Mouse (Mus musculus): ENCODE results near the gene Cldn1.

Gene Cldn1

DNA sequence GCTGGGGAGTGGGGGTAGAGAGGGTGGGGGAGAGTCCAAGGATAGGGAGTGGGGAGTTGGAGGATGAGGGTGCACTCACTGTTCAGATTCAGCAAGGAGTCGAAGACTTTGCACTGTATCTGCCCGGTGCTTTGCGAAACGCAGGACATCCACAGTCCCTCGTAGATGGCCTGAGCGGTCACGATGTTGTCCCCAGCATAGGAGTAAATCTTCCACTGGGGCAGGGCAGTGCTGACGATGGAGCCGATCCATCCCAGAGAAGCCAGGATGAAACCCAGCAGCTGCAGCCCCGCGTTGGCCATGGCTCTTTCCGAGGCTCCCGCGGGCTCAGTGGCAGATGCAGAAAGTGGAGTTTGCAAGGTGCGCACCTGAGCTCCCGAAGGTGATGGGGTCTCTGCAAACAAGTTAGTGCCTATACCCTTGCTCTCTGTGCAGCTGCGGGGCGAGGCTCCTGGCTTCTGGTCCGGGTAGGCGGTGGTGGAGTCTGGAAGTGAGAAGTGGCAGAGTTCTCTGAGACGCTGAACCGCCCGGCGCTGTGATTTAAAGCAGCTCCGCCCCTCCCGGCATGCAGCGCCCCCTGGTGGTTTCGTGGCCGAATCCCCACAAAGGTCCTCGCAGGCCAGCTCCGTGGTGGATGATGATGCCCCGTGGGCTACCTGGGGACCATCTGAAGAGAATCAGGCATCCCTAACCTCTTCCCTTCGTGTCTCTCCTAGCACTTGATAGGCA is at the start of gene Cldn1:
Gene Cldn1 (minus strand): TSS at position 517 of the 729 bp plus-strand sequence.
- peak; percentile 1 for DNase-seq (ENCODE audit: low spot score)

- no peak for DNase-seq (ENCODE audit: low spot score)
Measured at GRCm38 (mm10) chr16:26418616-26419015, 47.0 kb upstream of the Cldn1 start.

- DNase-seq (ENCODE audit: low spot score), result no peak
Measured at GRCm38 (mm10) chr16:26404070-26404469, 32.4 kb upstream of the Cldn1 start.

DNA sequence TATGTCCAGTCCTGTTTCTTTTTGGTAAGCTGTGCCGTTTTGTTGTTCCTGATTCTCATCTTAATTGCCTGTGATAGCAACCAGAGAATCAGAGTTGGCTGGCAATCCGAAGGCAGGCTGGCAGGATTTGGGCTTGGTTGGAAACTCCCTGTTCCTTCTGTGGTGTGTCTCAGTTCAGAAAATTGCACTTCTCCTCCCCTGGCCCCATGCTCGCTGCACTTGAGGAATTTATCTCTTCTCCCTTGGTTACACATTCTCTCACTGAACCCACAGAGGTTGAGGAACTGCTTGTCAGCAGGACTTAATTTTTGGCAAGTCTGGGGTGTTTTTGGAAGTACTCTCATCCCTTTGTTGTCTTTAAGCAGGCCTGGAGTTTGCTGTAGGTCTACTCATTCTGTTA is 29.3 kb upstream of the Cldn1 start:
- DNase-seq (ENCODE audit: low spot score), result no peak

- DNase-seq (ENCODE audit: low spot score), result no peak
Measured at GRCm38 (mm10) chr16:26400549-26400948, 28.9 kb upstream of the Cldn1 start.

DNA sequence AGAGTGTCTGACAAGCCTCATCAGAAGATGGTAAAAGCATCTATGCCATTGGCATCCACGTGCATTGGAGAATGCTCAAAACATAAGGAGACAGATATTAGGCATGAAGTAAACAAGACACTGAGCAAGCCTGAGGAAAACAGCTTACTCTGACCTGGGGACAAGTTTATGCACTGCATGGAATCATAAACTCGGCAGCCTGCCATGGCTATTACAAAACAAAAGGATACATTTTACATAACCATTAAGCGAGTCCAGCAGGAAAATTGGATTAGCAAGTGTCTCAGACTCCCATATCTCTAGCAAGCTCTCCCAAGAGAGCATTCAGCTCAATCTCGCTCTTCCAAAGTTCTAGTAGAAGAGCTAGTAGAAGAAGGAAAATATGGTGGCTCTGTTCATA is 19.3 kb upstream of the Cldn1 start:
- no peak for DNase-seq (ENCODE audit: low spot score)

GRCm38 (mm10) chr16:26386159-26386558 is 14.5 kb upstream of the Cldn1 start:
- DNase-seq (ENCODE audit: low spot score), result no peak

- DNase-seq (ENCODE audit: low spot score), result no peak
Measured at GRCm38 (mm10) chr16:26384112-26384649, 12.5 kb upstream of the Cldn1 start.

- DNase-seq (ENCODE audit: low spot score), result no peak
Measured at GRCm38 (mm10) chr16:26377170-26377569, 5.5 kb upstream of the Cldn1 start.

DNA sequence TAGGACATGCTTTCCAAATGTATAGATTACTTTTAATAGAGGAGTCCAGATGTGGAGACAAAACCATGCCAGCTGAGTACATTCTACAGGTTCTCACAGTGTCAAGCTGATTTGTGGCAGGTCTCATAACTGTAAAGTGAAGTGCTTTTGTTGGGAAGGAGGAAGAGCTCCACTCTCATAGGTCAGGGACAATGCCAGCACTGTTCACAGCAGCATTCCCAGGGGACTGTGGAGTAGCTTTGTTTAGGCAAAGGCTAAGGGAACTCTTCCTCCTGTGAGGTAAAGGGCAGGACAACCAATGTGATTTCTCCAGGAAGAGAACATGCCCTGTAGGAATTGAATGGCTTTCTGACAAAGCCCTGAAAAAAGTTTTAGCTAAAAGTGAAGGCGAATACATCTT is 1.5 kb downstream of the Cldn1 start:
- DNase-seq (ENCODE audit: low spot score), result no peak

- DNase-seq (ENCODE audit: low spot score), result no peak
Measured at GRCm38 (mm10) chr16:26369044-26369730, 2.5 kb downstream of the Cldn1 start.

DNA sequence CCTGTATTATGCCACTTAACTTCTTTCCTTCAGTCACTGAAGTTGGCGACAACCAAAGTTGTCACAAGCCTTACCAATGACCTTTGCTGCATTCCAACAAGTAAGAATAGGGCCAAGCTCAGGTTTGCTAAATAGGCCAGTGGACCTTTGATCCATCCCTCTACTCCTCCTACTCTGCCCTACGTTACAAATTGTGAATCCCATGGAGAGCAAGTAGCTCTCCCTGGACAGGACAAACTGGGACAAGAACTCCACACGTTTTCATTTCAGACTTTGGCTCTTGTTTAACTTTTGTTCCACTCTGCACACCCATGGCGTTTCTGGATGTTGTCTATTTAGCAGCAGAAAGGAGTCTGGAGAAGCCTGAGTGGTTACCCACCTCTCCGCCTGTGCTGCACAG is 3.5 kb downstream of the Cldn1 start:
- no peak for DNase-seq (ENCODE audit: low spot score)

DNA sequence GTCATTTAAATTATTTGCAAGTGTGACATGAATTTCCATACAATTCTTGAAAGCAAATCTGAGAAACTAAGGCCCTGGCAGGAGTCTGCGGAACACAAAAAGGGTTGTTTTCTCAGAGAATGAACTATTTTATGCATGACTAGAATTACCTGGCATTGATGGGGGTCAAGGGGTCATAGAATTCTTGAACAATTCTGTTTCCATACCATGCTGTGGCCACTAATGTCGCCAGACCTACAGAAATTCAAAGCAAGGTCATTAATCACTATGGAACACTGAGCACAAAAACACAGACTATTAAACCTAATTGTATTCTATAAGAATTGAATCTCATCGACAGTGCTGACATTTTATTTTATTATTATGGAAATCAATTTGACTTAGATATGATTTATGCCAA is 10.9 kb downstream of the Cldn1 start:
- DNase-seq (ENCODE audit: low spot score), result no peak

DNA sequence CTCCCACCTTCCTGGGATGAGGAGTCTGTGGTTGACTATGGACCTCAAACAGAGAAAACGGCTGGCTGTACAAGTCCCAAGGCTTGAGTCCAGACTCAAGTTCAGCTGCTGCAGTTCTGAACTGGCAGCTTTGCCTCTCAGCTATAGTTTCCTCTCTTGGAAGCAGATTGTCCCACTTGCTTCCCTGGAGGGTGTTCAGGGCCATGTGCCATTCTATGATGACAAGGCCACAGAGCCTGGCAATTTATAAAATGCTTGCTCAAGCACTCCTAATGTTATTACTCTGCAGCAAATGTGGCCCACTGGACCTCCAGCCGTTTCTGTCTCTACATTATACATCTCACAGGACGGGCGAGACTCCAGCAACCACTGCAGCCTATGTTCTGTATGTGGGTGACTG is 12.0 kb downstream of the Cldn1 start:
- no peak for DNase-seq (ENCODE audit: low spot score)

GRCm38 (mm10) chr16:26358898-26359297 is 12.7 kb downstream of the Cldn1 start:
- no peak for DNase-seq (ENCODE audit: low spot score)

DNA sequence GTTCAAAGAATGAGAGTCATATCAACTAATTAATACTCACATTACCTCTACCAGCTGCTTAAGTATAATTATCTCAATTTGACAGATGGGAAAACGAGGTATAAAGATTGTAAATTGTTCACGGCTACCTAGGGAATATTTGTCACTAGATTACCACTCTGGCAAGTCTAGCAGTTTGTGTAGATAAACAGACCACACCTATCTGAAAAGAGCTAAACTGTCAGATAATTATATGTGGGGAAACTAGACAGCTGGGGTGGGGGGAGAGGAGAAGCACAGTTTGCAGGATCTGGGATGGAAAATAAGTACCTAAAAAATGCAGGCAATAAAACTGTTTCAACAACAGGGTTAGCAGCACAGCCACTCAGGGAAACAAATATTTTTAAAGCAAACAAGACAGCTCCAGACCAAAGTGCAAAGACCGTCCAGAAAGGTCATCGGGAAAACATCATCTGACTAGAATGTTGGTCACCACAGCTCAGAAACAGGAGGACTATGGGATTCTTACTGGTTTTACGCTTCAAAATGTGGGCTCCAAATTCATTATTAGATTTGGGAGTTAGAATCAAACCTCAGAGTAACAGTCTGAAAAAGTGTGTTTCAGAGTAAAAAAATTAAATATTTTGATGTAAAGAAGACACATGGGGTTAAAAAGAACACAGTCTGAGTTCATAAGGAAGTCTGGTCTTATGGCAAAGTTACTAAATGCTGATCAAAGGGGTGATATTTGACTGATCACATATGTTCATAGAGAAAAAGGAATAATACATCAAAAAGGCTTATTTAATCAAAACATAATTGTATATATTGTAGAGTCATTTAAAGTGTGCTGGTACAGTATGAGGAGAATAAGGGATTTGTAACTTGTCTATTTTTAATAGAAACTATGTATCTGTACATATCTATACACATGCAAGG is 13.5 kb downstream of the Cldn1 start:
- no peak for DNase-seq (ENCODE audit: low spot score)

GRCm38 (mm10) chr16:26355513-26355912 is 16.1 kb downstream of the Cldn1 start:
- no peak for DNase-seq (ENCODE audit: low spot score)

DNA sequence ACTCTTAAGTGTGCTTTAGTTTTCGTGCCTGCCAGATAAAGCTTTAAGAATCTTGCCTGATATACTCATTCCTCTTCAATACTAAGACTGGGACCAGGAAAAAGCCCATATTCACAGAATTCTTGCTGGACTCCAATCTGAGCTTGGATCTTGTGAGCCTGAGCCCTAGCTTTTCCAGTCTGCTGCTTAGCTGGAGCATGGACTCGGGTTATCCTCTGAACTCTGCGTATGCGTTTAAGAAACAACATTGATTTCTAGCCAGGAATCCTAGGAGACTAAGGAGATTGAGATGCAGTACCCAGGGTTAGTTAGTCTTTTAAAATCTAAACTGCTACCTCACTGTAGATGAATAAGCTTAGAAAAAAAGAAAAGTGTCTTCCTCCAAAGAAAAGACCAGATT is 20.9 kb downstream of the Cldn1 start:
- no peak for DNase-seq (ENCODE audit: low spot score)

GRCm38 (mm10) chr16:26348809-26349208 is 22.8 kb downstream of the Cldn1 start:
- DNase-seq (ENCODE audit: low spot score), result no peak

DNA sequence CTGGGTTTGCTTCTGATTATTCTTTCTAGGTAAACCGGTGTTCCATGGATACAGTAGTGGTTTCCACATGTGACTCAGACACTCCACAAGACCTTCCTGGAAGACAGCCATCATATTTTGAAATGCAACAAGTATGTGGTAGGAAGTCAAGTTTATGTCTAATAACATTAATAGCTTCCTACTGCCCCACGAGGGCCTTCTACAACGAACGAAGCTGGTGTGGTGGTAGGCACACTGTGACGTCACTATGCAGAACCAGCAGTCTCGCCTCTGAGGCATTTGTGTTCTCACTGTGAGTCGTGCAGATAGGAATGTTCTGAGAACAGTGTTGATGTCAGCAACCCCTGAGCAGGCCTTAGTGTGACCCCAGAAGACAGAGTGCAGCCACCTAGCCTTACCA is 55.4 kb downstream of the Cldn1 start:
- no peak for DNase-seq (ENCODE audit: low spot score)

GRCm38 (mm10) chr16:26314815-26315214 is 56.8 kb downstream of the Cldn1 start:
- no peak for DNase-seq (ENCODE audit: low spot score)

DNA sequence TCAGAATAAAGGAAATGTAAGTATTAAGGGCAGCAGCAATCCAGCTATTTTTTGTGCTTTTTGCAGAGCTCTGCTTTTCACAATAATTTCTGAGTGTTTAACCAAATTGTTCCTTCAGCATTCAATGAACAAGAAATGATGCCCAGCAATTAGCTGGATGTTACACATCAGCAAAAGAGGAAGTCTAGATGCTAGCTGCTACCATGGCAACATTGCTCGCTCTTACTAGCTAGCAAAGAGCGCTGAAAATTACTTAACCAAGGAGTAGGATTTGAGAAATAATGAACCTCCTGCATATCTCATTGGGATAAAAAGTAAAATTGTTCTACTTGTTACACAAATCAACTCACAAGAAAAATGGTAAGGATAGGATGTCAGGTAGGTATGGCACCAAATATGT is 62.2 kb downstream of the Cldn1 start:
- DNase-seq (ENCODE audit: low spot score), result no peak
